In genomic region chr9:67035957-67036451, GRCm38 (mm10) we compare ENCODE assay signal across 8 mouse cellular contexts. TPM values are rescaled to one million over a fixed set of nuclear protein-coding genes. Genes with fewer than 3 reads are reported as not detected.
DNase-seq lines count a peak whose midpoint lies in the region; ATAC-seq and TF ChIP-seq lines count a peak whose summit lies in the region.

No protein-coding gene starts in this region.

- 0 out of 2 replicates have a peak, but pooled peaks have one; percentile 3 for TF ChIP-seq CTCF in hindbrain, postnatal 0 days (IDR thresholded peaks at IDR 0.05; ENCODE audit: low read depth)

- H3K4me2 ChIP-seq in hindbrain, postnatal 0 days (ENCODE audit: low read depth, low read length): no peak overlapping the region
- H3K4me2 ChIP-seq in heart, embryonic 13.5 days: no peak overlapping the region

- H3K27ac ChIP-seq in hindbrain, postnatal 0 days: peak overlapping the region; percentile 70
- H3K27ac ChIP-seq in hindbrain, embryonic 10.5 days: no peak overlapping the region
- H3K27ac ChIP-seq in heart, embryonic 13.5 days (replicated peaks): peak overlapping the region; percentile 73

- H3K4me1 ChIP-seq in hindbrain, postnatal 0 days (ENCODE audit: insufficient read depth, low read length): 0 out of 2 replicates have a peak, but pooled peaks cover 19% of the 10 kb centered on the region
- peaks cover 24% of the 10 kb centered on the region for H3K4me1 ChIP-seq in hindbrain, embryonic 10.5 days (replicated peaks)
- H3K4me1 ChIP-seq in heart, embryonic 13.5 days: peaks cover 78% of the 10 kb centered on the region

- H3K27me3 ChIP-seq in hindbrain, postnatal 0 days (ENCODE audit: insufficient read depth, low read length): no peaks in the 10 kb centered on the region
- H3K27me3 ChIP-seq in hindbrain, embryonic 10.5 days (ENCODE audit: insufficient read depth, poor library complexity, severe bottlenecking): no peaks in the 10 kb centered on the region
- no peaks in the 10 kb centered on the region for H3K27me3 ChIP-seq in heart, embryonic 13.5 days (replicated peaks)

- H3K9me3 ChIP-seq in hindbrain, postnatal 0 days (ENCODE audit: low read length): no peaks in the 10 kb centered on the region
- H3K9me3 ChIP-seq in hindbrain, embryonic 10.5 days: peaks cover 12% of the 10 kb centered on the region
- H3K9me3 ChIP-seq in heart, embryonic 13.5 days: peaks cover 8% of the 10 kb centered on the region; the same call in 1 of the 2 replicates

- peak; percentile 71 for ATAC-seq in hindbrain, postnatal 0 days
- no peak for ATAC-seq in heart, embryonic 13.5 days (ENCODE audit: extremely low read depth, insufficient number of reproducible peaks, low FRiP score, low TSS enrichment)

- H3K9ac ChIP-seq in hindbrain, postnatal 0 days (replicated peaks; ENCODE audit: low read length): no peak overlapping the region
- H3K9ac ChIP-seq in heart, embryonic 13.5 days: peak overlapping the region; percentile 52

- peaks cover 48% of the 10 kb centered on the region for H3K36me3 ChIP-seq in hindbrain, postnatal 0 days (ENCODE audit: insufficient read depth, low read length)
- peaks cover 72% of the 10 kb centered on the region for H3K36me3 ChIP-seq in hindbrain, embryonic 10.5 days
- peaks cover 99% of the 10 kb centered on the region for H3K36me3 ChIP-seq in heart, embryonic 13.5 days

- 64% methylated on average over 12 of the region's 12 CpGs for WGBS in hindbrain, postnatal 0 days
- 91% methylated on average over 12 of the region's 12 CpGs for WGBS in hindbrain, embryonic 10.5 days
- 70% methylated on average over 12 of the region's 12 CpGs for WGBS in heart, embryonic 13.5 days

- DNase-seq in hindbrain, postnatal 0 days (ENCODE audit: low spot score): peak; percentile 70
- DNase-seq in hindbrain, embryonic 10.5 days (ENCODE audit: low spot score): no peak
- peak; percentile 81 to 86 for DNase-seq in cerebellum, adult 18-20 months
- peak; percentile 68 to 81 for DNase-seq in left cerebral cortex, adult 9 months (ENCODE audit: low spot score in 2 of 2)
- DNase-seq in right cerebral cortex, postnatal 25 days: peak; percentile 78
- DNase-seq in embryo, embryonic 9.5 days (ENCODE audit: extremely low spot score): no peak
- DNase-seq in Muller cell, postnatal 12 days (ENCODE audit: inconsistent ontology term): no peak

- H3K4me3 ChIP-seq in hindbrain, postnatal 0 days (ENCODE audit: low read length): no peak overlapping the region
- no peak overlapping the region for H3K4me3 ChIP-seq in hindbrain, embryonic 10.5 days
- H3K4me3 ChIP-seq in heart, embryonic 13.5 days: no peak overlapping the region

RNA-seq across cellular contexts. Expression of gene Tpm1, which starts 13.2 kb away (rescaled TPM):
- 98.8 and 120 TPM in 2 replicates for total RNA-seq in hindbrain, postnatal 0 days (2014; rRNA removed)
- polyA plus RNA-seq in hindbrain, postnatal 0 days (2015; fragmentation: Nextera tagmentation; extraction: Ambion mirVana): 177 and 180 TPM in 2 replicates
- polyA plus RNA-seq in hindbrain, embryonic 10.5 days (2016; fragmentation: Nextera tagmentation; extraction: Ambion mirVana): 293 and 315 TPM in 2 replicates
- polyA plus RNA-seq in heart, embryonic 13.5 days (2015; fragmentation: Nextera tagmentation; extraction: Ambion mirVana): 3,954 and 4,354 TPM in 2 replicates

Comparison
In these comparisons a context has a peak if more than half of its experiments do, and no peak if none do; other contexts are left out.
1. DNase-seq: peak in hindbrain, postnatal 0 days (single experiment), cerebellum, adult 18-20 months (2 of 2), left cerebral cortex, adult 9 months (2 of 2) and right cerebral cortex, postnatal 25 days (single experiment); none in hindbrain, embryonic 10.5 days (single experiment), embryo, embryonic 9.5 days (single experiment) and Muller cell, postnatal 12 days (single experiment).
2. RNA of gene Tpm1, which starts 13.2 kb away (polyA plus RNA-seq): 3,954 to 4,354 TPM in heart, embryonic 13.5 days; 293 to 315 TPM in hindbrain, embryonic 10.5 days and 177 to 180 TPM in hindbrain, postnatal 0 days; every median in the first group is over 10 times any median in the second.